Mouse (Mus musculus): ENCODE data around the gene Vezf1. TPM values are rescaled to one million over a fixed set of nuclear protein-coding genes. Genes with fewer than 3 reads are reported as not detected.
A peak's percentile ranks its signal among the peaks of the same experiment; 100 is the strongest.

Vezf1 gene
- polyA plus RNA-seq (2012), result 0.24 and 0.38 TPM in 2 replicates

DNA sequence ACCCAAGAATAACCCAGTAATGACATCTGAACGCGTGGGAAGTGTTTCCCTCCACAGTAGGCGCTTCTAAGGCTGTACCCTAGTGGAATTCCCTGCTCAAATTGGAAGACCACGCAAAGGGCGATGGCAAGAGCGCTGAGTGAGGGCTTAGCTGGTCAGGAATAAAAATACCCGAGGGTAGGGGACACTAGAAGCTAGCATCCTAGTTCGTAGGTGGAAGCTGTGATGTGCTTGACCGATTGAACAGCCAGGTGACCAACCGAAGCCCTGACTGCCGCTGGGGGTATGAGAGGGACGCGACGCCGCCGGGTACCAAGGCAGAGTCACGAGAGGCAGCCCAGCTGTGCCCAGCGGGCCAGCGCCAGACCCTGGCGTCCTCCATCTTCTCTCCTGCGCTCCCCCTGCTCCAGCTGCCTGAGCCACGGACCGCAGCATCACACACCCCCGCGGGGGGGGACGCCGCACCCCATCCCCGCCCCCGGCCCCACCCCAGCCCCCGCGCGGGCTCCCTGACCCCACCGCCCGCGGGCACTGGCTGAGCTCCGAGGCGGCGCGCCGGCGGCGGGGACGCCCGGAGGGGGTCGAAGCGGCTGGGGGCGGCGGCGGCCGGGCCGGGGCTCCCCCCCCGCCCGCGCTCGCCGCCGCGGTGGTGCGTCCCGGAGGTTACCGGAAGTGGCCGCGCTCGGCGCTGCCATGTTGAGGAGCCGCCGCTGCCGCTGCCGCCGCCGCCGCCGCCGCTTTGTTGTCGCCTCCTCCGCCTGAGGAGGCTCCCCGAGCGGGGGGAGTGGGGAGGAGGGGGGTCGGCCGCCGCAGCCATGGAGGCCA, at the start of gene Vezf1:
Gene Vezf1 (plus strand): TSS at position 694 of the 825 bp plus-strand sequence.
- Histone ChIP-seq H3K27me3 (ENCODE audit: control insufficient read depth) (peaks cover 5% of the 10 kb centered on the region), H3K36me3 (ENCODE audit: control insufficient read depth) (peaks cover 10% of the 10 kb centered on the region), H3K4me3 (replicated peaks) (peak within 1 kb of the TSS; percentile 79), H3K9me3 (ENCODE audit: control insufficient read depth, low read length) (no peaks in the 10 kb centered on the region), H3K4me1 (ENCODE audit: control insufficient read depth) (peaks cover 32% of the 10 kb centered on the region)
- TF ChIP-seq GATA1 (IDR thresholded peaks at IDR 0.05; ENCODE audit: low read length), result no peak
- TF ChIP-seq TAL1 (IDR thresholded peaks at IDR 0.05; ENCODE audit: low read length), result no peak

DNA sequence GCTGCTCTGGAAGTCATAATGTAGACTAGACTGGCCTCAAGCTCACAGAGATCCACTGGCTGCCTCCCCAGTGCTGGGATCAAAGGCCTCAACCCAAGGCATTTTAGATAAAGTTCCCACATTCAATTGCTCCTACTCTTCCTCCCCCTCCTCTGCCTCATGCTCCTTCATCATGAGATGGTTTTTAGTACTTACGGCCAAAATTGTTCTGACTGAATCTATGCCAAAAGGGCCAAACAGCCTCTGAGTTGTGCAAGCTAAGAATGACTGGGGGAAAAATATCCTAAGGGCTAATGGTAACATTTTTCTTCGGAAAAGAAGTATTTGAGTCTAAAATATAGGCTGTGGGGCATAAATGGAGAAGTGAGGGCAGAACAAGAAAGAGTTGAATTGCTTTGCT, 44.1 kb upstream of the Vezf1 start:
- no peaks in the 10 kb centered on the region for H3K27me3 ChIP-seq (ENCODE audit: control insufficient read depth)
- H3K36me3 ChIP-seq (ENCODE audit: control insufficient read depth), result no peaks in the 10 kb centered on the region
- no peak overlapping the region for H3K4me3 ChIP-seq (replicated peaks)
- H3K9me3 ChIP-seq (ENCODE audit: control insufficient read depth, low read length), result no peaks in the 10 kb centered on the region
- no peaks in the 10 kb centered on the region; the same call in 1 of the 2 replicates for H3K4me1 ChIP-seq (ENCODE audit: control insufficient read depth)
- no peak for TF ChIP-seq GATA1 (IDR thresholded peaks at IDR 0.05; ENCODE audit: low read length)
- TF ChIP-seq TAL1 (IDR thresholded peaks at IDR 0.05; ENCODE audit: low read length), result no peak

DNA sequence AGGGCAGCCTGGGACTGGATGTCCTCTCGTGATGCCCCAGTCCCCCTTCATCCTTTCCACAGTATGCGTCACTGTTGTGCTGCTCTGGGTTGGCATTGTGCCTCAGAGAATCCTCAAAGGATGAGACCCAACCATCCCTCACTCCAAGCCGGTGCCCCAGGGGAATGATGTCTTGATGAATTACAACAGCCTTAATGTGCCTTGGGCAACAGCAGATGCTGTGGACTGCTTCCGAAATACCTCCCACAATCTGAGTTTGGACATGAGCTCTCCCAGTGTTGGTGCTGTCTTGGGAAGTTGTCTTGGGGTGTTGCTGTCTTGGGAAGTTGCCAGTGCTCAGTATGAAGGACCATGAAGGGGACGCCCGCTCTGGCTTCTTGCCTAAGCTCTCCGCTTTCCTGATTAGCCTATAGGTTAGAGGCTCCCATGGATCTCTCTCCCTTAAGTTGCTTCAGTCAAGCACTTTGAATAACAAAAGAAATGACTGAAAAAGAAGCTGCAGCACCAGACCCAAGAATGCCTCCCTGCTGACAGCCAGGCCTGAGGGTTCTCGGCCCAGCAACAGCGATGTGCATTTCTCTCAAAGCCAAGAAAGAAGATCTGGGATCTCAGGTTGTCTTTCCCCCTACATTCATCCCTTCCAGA, 40.6 kb upstream of the Vezf1 start:
- no peaks in the 10 kb centered on the region for H3K9me3 ChIP-seq (ENCODE audit: control insufficient read depth, low read length)
- no peak for TF ChIP-seq GATA1 (IDR thresholded peaks at IDR 0.05; ENCODE audit: low read length)
- no peak for TF ChIP-seq TAL1 (IDR thresholded peaks at IDR 0.05; ENCODE audit: low read length)
- no peaks in the 10 kb centered on the region for H3K36me3 ChIP-seq (ENCODE audit: control insufficient read depth)
- no peak overlapping the region for H3K4me3 ChIP-seq (replicated peaks)
- H3K4me1 ChIP-seq (ENCODE audit: control insufficient read depth), result no peaks in the 10 kb centered on the region; the same call in 1 of the 2 replicates
- H3K27me3 ChIP-seq (ENCODE audit: control insufficient read depth), result no peaks in the 10 kb centered on the region

DNA sequence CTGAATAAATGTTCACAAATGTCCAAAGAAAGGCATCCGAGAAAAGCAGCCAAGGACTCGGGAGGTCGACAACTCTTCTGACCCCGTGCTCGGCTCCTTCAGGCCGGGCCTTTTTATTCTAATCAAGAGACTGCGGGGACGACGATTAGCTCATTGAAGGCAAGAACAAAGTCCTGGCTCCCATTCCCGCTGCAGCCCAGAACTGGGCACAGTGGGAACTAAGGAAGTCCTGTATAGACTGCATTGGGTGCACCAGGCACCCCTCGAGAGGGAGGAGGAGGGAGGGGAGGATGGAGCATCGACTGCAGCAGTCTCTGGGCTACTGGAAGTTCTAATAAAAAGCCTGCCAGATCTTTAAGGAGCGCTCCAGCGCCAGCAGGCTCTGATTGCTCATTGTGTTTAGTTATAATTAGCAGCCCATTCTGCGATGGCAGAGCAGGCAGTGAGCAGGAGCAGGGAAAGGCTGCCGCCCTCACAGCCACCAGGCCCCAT, 39.8 kb upstream of the Vezf1 start:
- no peaks in the 10 kb centered on the region for H3K27me3 ChIP-seq (ENCODE audit: control insufficient read depth)
- H3K4me3 ChIP-seq (replicated peaks), result no peak overlapping the region
- no peaks in the 10 kb centered on the region for H3K9me3 ChIP-seq (ENCODE audit: control insufficient read depth, low read length)
- no peaks in the 10 kb centered on the region; the same call in 1 of the 2 replicates for H3K4me1 ChIP-seq (ENCODE audit: control insufficient read depth)
- H3K36me3 ChIP-seq (ENCODE audit: control insufficient read depth), result no peaks in the 10 kb centered on the region
- TF ChIP-seq GATA1 (IDR thresholded peaks at IDR 0.05; ENCODE audit: low read length) (no peak), TAL1 (IDR thresholded peaks at IDR 0.05; ENCODE audit: low read length) (no peak)

DNA sequence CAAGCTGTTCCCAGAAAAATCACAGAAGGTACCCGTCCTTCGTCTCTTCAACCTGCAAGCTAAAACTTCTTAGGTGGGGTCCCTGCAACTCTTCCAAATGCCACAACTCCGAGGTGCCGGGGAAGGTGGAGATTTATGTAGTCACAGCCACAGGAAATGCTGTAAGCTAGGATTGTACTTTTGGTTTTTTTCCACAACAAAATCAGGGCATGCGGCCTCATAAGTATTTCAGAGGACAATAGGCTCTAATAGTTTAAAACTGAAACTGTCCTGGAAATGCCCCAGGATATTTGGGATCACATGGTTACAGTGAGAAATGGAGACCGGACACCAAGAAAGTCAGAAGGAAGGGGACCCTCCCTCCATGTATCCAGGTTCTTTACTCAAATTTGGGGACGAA, 37.9 kb upstream of the Vezf1 start:
- Histone ChIP-seq H3K4me3 (replicated peaks) (no peak overlapping the region), H3K27me3 (ENCODE audit: control insufficient read depth) (no peaks in the 10 kb centered on the region), H3K36me3 (ENCODE audit: control insufficient read depth) (no peaks in the 10 kb centered on the region), H3K4me1 (ENCODE audit: control insufficient read depth) (no peaks in the 10 kb centered on the region; the same call in 1 of the 2 replicates), H3K9me3 (ENCODE audit: control insufficient read depth, low read length) (no peaks in the 10 kb centered on the region)
- no peak for TF ChIP-seq GATA1 (IDR thresholded peaks at IDR 0.05; ENCODE audit: low read length)
- no peak for TF ChIP-seq TAL1 (IDR thresholded peaks at IDR 0.05; ENCODE audit: low read length)

DNA sequence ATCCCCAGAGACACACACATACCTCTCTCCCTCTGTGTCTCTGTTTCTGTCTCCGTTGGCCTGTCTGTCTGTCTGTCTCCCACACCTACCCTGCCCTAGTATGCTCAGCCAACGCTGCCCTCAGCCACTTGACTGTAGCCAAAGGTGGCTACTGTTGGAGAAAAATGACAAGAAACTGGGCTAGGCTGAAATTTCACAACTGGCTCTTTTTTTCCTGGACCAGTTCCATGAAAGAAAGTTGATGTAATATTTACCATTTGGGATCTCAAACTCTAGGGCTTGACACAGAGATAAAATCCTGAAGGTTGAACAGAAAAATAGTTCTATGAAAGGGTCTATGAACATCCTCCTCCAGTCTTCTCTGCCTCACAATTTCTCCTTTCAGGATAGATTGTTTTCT, 37.2 kb upstream of the Vezf1 start:
- no peak overlapping the region for H3K4me3 ChIP-seq (replicated peaks)
- H3K9me3 ChIP-seq (ENCODE audit: control insufficient read depth, low read length), result no peaks in the 10 kb centered on the region
- no peaks in the 10 kb centered on the region; the same call in 1 of the 2 replicates for H3K4me1 ChIP-seq (ENCODE audit: control insufficient read depth)
- no peaks in the 10 kb centered on the region for H3K36me3 ChIP-seq (ENCODE audit: control insufficient read depth)
- no peak for TF ChIP-seq TAL1 (IDR thresholded peaks at IDR 0.05; ENCODE audit: low read length)
- H3K27me3 ChIP-seq (ENCODE audit: control insufficient read depth), result no peaks in the 10 kb centered on the region

DNA sequence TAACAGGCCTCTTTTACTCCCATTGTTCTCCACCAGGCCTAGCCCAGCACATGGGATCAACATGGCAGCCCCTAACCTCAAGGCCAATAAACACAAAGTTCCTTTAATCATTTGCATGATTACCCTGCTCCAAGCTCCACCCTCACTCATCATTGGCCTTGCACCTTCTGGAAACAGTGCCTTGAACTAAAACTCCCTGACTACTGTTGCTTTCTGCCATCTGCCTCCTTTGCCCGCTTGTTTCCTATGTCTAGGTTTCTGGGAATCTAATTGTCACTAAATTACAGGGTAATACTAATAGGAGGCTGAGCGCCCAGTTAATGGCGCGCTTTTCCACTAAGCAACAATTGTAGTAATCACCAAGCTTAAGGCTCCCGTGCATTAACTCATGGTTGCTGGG, 36.3 kb upstream of the Vezf1 start:
- Histone ChIP-seq H3K4me1 (ENCODE audit: control insufficient read depth) (no peaks in the 10 kb centered on the region; the same call in 1 of the 2 replicates), H3K27me3 (ENCODE audit: control insufficient read depth) (no peaks in the 10 kb centered on the region), H3K4me3 (replicated peaks) (no peak overlapping the region), H3K9me3 (ENCODE audit: control insufficient read depth, low read length) (no peaks in the 10 kb centered on the region), H3K36me3 (ENCODE audit: control insufficient read depth) (no peaks in the 10 kb centered on the region)
- TF ChIP-seq TAL1 (IDR thresholded peaks at IDR 0.05; ENCODE audit: low read length), result no peak
- TF ChIP-seq GATA1 (IDR thresholded peaks at IDR 0.05; ENCODE audit: low read length), result no peak

DNA sequence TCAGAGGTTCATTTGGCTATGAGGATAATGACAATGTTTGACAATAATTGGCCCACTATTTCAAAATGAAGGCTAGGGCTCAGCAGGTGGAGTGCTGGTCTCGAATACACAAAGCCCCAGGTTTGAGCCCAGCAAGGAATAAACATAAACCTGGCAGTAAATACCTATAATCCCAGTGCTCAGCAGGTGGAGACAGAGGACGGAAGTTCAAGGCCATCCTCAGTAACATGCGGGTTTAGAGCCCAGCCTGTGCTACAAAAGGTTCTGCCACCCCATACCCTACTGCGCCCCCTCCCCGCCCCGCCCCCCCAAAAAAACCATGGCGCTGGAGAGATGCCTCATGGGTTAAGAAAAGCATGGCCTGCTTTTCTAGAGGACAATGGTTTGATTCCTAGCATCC, 32.1 kb upstream of the Vezf1 start:
- no peaks in the 10 kb centered on the region for H3K27me3 ChIP-seq (ENCODE audit: control insufficient read depth)
- H3K4me1 ChIP-seq (ENCODE audit: control insufficient read depth), result no peaks in the 10 kb centered on the region
- no peak overlapping the region for H3K4me3 ChIP-seq (replicated peaks)
- H3K36me3 ChIP-seq (ENCODE audit: control insufficient read depth), result no peaks in the 10 kb centered on the region
- no peak for TF ChIP-seq TAL1 (IDR thresholded peaks at IDR 0.05; ENCODE audit: low read length)
- no peak for TF ChIP-seq GATA1 (IDR thresholded peaks at IDR 0.05; ENCODE audit: low read length)
- no peaks in the 10 kb centered on the region for H3K9me3 ChIP-seq (ENCODE audit: control insufficient read depth, low read length)

DNA sequence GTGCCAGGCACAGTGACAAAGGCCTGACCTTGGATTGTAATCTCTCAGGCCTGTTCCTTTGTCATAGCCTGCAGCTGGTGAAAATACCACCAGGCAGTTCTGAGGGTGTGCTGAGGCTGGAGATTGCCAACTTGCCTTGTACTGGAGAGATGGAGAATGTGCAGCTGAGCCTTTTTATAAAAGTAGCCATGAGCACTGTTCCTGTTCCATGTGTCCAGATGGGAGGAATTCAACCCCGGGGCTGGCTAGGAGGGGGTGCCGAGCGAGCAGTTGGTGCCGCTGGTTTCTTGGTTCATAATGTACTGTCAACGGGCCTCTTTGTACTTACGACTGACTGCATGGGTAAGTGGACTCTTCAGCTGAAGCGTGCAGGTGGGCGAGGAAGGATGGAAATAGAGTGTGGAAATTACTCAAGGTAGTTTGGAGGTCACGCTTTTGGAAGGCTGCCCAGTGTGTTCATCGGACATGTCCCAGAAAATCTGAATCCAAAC, 31.3 kb upstream of the Vezf1 start:
- Histone ChIP-seq H3K9me3 (ENCODE audit: control insufficient read depth, low read length) (no peaks in the 10 kb centered on the region), H3K27me3 (ENCODE audit: control insufficient read depth) (no peaks in the 10 kb centered on the region), H3K36me3 (ENCODE audit: control insufficient read depth) (no peaks in the 10 kb centered on the region), H3K4me1 (ENCODE audit: control insufficient read depth) (no peaks in the 10 kb centered on the region), H3K4me3 (replicated peaks) (no peak overlapping the region)
- TF ChIP-seq GATA1 (IDR thresholded peaks at IDR 0.05; ENCODE audit: low read length), result no peak
- no peak for TF ChIP-seq TAL1 (IDR thresholded peaks at IDR 0.05; ENCODE audit: low read length)
